Mouse (Mus musculus): ENCODE data around the gene Folr2.

Folr2 gene

GRCm38 (mm10) chr7:101866491-101867265 is 9.7 kb upstream of the Folr2 start:
- no peak for DNase-seq (ENCODE audit: low read depth)

DNA sequence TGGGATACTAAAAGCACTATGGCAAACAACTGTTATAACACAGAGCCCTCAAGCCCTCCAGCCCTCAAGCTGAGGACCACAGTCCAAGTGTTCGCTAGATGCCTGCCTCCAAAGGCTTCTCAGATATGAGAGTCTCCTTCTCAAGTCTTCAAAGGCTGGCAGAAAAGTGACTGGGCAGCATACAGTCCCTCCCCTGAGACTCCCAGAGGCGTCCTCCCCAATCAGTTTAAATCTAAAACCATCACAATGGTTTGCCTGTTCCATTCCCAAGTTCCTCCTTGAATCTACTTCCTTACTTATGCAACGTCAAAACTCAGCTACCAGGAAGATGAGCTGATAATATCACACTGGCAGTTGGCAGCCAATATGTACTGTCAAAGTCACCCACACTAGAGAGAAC is 6.4 kb upstream of the Folr2 start, which contains the start of gene Anapc15:
Gene Anapc15, plus strand, starts transcription at position 301 of the 400 bp plus-strand sequence.
- DNase-seq (ENCODE audit: low read depth) = no peak

- no peak for DNase-seq (ENCODE audit: low read depth)
These were observed 5.3 kb upstream of the Folr2 start for GRCm38 (mm10) chr7:101862291-101862690.

- DNase-seq (ENCODE audit: low read depth) = no peak
These were observed 4.0 kb upstream of the Folr2 start for GRCm38 (mm10) chr7:101860978-101861377.

- peak; percentile 55 for DNase-seq (ENCODE audit: low read depth)
These were observed 1.4 kb upstream of the Folr2 start for GRCm38 (mm10) chr7:101858362-101858761.

- DNase-seq (ENCODE audit: low read depth) = no peak
These were observed 3.2 kb downstream of the Folr2 start for GRCm38 (mm10) chr7:101853816-101854215.

GRCm38 (mm10) chr7:101852846-101853245 is 4.1 kb downstream of the Folr2 start:
- DNase-seq (ENCODE audit: low read depth) = no peak

- DNase-seq (ENCODE audit: low read depth) = no peak
These were observed 5.3 kb downstream of the Folr2 start for GRCm38 (mm10) chr7:101851689-101852088.

- peak; percentile 49 for DNase-seq (ENCODE audit: low read depth)
These were observed 9.1 kb downstream of the Folr2 start for GRCm38 (mm10) chr7:101847934-101848333.

DNA sequence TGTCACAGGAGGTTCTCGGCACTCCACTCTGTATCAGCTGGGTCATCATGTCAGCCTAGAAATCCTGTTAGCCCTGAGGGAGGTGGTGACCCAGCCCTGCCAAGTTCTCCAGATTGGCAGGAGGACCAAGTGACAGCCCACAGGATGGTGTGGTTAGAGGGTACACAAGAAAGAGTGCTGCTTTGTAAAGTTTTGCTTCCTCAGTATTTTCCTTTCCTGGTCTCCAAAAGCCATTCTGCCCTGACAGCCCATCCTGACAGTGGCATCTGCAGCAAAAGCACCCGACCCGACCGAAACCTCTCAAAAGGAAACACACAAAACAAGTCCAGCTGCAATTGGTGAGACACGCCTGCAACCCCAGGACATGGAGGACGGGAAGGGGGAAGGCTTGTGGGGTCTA is 12.8 kb downstream of the Folr2 start:
- DNase-seq (ENCODE audit: low read depth) = no peak

DNA sequence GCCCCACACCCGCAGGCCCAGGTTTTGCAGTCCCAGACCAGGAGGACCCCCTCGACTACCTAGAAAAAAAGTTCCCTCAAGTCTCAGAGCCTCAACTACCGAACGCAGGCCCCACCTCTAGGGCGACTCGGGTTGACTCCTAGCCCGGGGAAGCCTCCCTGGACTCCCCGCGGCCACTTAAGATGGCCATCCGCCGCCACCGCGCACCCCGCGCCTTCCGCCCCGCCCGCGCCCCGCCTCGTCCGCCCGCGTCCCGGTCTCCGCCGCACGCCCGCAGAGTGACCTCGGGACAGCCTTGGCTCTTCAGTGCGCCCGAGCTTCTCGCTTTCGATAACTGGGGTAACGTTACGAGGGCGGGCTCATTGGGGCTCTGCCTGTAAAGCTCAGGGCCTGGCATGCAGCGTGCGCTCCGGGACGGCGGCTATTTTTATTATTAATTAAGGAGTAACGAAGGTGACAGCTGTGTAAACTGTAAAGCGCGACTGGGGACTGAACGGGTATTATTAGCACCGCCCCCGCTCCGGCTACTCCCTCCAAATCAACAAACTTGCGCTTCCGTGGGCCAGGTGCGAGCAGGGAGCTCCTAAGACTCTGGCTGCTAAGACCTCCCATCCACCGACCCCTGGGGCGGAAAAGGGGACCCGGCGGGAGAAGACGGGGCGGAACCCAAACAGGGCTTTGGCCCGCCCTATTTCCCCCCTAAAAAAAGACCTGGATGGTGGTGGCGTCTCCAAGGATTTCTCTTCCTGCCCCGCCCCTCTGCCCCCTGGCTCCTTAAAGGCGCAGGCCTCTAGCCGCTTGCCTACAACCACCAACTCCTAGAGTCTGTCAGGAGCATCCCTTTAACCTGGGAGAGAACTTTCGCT is 19.2 kb downstream of the Folr2 start, which contains the start of gene Inppl1:
Gene Inppl1, minus strand, starts transcription at position 624 of the 866 bp plus-strand sequence.
- DNase-seq (ENCODE audit: low read depth) = peak; percentile 60

DNA sequence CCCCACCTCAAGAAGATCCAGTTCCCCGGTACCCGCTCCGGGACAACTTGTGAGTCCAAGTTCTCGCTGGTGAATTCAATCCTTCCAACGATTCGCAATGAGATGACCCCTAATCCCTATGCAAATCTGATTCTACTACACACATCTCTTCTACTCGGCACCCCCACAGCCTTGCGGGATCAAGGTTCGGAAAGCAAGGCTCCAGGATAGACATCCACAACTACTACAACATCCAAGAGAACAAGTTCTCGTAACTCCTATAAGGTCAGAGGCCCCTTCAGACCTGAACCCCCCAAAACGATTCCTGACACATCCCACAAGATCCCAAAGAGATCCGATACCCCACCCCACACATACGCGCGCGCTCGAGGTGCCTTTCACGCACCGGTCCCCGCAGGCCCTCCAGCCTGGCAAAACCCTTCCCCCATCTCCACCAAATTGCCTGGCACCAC is 19.8 kb downstream of the Folr2 start:
- DNase-seq (ENCODE audit: low read depth) = peak; percentile 50

DNA sequence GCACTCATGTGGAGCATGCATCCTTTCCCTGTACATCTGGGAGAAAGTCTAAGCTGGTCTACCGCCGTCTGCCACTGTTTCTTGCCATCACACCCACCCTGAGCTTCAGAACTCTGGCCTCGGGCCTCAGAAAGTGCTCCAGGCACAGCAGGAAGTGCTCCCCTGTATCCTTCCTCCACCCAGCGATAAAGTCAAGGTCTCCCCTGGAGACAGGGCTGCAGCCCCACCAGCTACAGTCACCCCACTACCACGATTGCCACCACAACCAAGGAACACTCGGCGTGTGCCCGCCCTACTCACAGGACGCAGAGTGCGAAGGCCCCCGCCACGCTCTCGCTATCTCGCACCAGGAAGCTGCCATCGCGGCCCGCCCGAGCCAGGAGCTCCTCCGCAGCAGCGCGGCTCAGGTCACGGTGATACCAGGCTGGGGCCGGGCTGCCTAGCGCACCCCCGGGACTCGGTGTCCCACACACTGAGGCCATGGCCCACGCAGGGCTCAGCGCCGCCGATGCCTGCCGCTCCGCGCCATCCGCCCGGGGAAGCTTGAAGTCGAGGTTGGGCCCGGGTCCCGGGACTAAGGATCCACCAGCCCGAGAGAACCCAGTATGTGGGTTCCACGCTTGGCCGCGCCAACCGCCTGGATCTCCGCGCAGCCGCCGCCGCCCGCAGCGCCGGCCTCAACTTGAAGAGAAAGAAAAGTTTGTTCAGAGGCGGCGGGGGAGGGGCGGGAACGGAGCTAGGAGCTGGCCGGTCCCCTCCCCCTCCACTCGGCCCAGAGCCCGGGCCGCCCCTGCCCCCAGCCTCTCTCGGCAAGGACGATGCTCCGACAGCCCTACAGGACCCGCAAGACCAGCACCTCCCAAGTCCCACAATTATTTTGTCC is 20.5 kb downstream of the Folr2 start:
- peak; percentile 63 for DNase-seq (ENCODE audit: low read depth)

GRCm38 (mm10) chr7:101835457-101836109 is 21.4 kb downstream of the Folr2 start:
- DNase-seq (ENCODE audit: low read depth) = peak; percentile 62

- no peak for DNase-seq (ENCODE audit: low read depth)
These were observed 22.1 kb downstream of the Folr2 start for GRCm38 (mm10) chr7:101834903-101835302.

DNA sequence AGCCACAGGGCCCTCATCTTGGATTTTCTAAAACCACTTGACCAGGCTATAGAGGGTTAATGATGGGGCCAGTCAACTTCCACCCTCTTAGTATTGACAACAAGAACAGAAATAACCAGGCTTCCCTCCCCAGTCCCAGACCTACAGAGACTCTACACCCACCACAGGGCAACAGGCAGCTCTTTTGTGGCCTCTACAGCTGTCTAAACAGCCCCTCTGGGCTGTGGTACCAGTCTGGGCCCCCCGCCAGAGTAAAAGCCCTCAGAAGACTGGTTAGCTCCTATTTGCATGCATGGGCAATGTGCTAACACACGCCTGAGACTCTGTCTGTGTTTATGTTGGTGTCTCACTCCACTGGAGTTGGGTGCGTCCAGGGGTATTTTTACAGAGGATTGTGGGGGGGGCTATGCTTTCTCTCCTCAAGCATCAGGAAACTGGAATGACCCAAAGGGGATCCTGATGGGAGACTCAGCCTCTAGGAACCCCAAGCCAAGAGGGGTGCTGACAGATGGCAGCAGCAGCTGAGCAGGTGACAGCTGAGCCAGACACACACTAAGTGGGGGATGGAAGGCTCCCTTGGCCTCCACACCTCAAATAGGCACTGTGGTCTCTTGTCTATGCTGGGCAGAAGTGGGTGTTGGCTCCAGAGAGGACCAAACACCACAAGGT is 22.9 kb downstream of the Folr2 start:
- DNase-seq (ENCODE audit: low read depth) = no peak

GRCm38 (mm10) chr7:101833352-101833751 is 23.6 kb downstream of the Folr2 start:
- no peak for DNase-seq (ENCODE audit: low read depth)

GRCm38 (mm10) chr7:101832372-101832771 is 24.6 kb downstream of the Folr2 start:
- DNase-seq (ENCODE audit: low read depth) = no peak

DNA sequence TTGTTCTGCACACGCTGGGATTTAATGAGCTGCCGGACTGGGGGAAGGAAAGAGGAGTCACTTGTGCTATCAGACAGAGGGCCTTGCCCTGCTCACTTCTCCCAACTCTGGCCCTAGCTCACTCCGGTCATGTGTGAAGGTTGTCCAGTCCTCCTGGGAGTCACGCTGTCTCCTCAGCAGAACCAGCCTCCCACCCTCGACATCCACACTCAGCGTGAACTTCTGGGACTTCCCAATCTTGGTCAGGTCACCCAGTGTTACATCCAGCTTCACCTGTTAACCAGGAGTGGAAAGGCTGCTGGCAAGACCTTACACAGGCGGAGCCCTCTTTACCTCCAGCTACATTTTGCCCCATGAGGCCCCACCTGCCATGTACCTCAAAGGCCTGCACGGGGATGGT is 25.6 kb downstream of the Folr2 start:
- DNase-seq (ENCODE audit: low read depth) = no peak

DNA sequence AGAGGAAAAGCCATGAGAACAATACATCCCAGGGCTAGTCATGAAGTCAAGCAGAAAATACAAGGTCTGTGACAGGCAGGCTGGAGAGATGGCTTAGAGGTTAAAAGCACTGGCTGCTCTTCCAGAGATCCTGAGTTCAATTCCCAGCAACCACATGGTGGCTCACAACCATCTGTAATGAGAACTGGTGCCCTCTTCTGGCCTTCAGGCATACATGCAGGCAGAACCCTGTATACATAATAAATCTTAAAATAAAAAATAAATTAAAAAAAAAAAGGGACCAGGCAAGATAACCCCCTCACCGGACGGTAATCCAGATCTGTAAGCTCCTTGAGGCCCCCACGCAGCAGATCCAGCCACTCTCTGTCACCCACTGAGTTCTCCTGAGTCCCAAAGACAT is 26.6 kb downstream of the Folr2 start:
- DNase-seq (ENCODE audit: low read depth) = no peak
